Mouse (Mus musculus): ENCODE measurements at regions not wholly inside any gene's neighbourhood (a gene's known extent, or its start where the extent isn't known, plus 50 kb on each side); places are given as distances from the start of the nearest gene placed in this dataset.

DNA sequence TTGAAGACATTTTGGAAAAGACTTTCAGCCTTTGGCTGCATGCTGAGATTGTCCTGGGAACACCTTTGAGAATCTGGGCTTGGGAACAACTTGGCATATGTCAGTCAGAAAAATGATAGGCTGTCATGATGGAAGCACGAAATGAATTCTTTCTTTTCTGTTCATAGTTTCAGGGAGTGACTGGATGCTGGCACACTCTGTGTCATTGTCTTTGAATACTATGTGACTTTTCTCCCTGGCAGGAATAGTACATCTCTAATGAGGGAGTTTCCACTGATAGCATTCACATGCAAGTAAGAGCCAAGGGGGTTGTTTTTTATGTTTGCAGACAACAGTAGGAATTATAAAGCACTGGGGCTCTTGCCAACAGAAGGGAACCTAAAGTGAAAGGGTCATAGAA, 177.9 kb downstream of the Rassf9 start:
- H3K9me3 ChIP-seq = no peaks in the 10 kb centered on the region
- whole genome bisulfite sequencing = 64% methylated on average over 1 of the region's 1 CpGs
- H3K36me3 ChIP-seq = no peaks in the 10 kb centered on the region
- no peak overlapping the region for H3K27ac ChIP-seq
- H3K4me1 ChIP-seq = no peaks in the 10 kb centered on the region
- no peak overlapping the region for H3K4me2 ChIP-seq
- H3K4me3 ChIP-seq = no peak overlapping the region
- H3K9ac ChIP-seq = no peak overlapping the region
- H3K27me3 ChIP-seq = no peaks in the 10 kb centered on the region
- no peak for ATAC-seq (ENCODE audit: borderline replicate concordance, extremely low read depth, low FRiP score, low TSS enrichment)

GRCm38 (mm10) chr10:102686667-102687397, 174.8 kb downstream of the Rassf9 start:
- 66% methylated on average over 14 of the region's 14 CpGs for WGBS
- H3K36me3 ChIP-seq = no peaks in the 10 kb centered on the region
- H3K27me3 ChIP-seq = no peaks in the 10 kb centered on the region
- H3K4me2 ChIP-seq = no peak overlapping the region
- ATAC-seq (ENCODE audit: borderline replicate concordance, extremely low read depth, low FRiP score, low TSS enrichment) = no peak
- no peaks in the 10 kb centered on the region for H3K4me1 ChIP-seq
- no peak overlapping the region for H3K4me3 ChIP-seq
- no peak overlapping the region for H3K9ac ChIP-seq
- H3K27ac ChIP-seq = no peak overlapping the region
- H3K9me3 ChIP-seq = no peaks in the 10 kb centered on the region

DNA sequence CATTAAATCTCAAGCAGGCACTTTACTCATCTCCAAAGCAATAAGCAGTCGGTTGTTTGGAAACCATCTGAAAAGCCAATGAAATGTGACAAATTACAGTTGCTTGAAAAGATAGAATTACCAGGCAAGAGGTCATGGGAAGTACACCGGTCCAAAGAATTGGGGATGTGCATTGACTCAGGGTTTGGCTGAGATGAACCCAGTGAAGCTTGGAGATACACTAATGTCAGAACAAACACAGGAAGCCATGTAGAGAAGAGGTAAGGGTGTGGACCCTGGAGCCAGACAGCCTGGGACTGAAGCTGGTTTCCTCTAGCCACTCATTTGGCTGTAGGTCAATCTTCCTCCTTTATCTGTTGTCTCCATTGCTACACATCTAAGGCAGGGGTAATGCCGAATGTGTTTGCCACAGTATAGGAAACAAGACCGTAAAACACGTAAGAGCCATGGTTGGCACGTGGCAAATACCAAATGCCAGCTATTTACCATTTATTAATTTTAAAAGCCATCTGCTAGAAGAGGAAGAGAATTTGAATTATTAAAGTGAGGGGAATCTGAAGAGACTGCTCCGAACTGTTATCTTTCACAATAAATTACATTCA, 173.9 kb downstream of the Rassf9 start:
- Histone ChIP-seq H3K4me3 (no peak overlapping the region), H3K9me3 (no peaks in the 10 kb centered on the region), H3K27ac (no peak overlapping the region), H3K27me3 (no peaks in the 10 kb centered on the region), H3K4me1 (no peaks in the 10 kb centered on the region), H3K4me2 (no peak overlapping the region), H3K9ac (no peak overlapping the region), H3K36me3 (no peaks in the 10 kb centered on the region)
- 65% methylated on average over 7 of the region's 7 CpGs for WGBS
- ATAC-seq (ENCODE audit: borderline replicate concordance, extremely low read depth, low FRiP score, low TSS enrichment) = no peak

DNA sequence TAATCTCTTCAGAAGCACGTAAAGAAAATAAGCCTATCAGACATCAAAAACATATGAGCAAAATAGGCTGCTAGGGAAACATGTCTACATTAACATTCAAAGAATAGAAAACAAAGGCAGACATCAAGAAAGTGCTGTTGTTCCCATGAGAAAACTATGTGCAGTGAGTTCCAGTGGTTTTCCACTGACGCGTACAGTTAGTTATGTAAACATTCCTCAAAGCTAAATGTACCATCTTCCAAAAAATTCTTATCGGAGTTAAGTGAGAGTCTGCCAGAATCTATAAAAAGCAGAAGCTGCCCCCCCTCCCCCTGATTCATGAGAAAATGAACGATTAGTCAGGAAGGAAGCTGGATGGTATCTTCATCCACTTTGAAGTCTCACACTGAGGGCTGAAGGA, 155.3 kb downstream of the Rassf9 start:
- Histone ChIP-seq H3K27me3 (no peaks in the 10 kb centered on the region), H3K27ac (no peak overlapping the region), H3K9me3 (no peaks in the 10 kb centered on the region), H3K4me2 (no peak overlapping the region), H3K36me3 (no peaks in the 10 kb centered on the region), H3K4me3 (no peak overlapping the region), H3K9ac (no peak overlapping the region), H3K4me1 (no peaks in the 10 kb centered on the region)
- 39% methylated on average over 5 of the region's 5 CpGs for WGBS
- peak; percentile 49; the same call in 1 of the 2 replicates for ATAC-seq (ENCODE audit: borderline replicate concordance, extremely low read depth, low FRiP score, low TSS enrichment)

DNA sequence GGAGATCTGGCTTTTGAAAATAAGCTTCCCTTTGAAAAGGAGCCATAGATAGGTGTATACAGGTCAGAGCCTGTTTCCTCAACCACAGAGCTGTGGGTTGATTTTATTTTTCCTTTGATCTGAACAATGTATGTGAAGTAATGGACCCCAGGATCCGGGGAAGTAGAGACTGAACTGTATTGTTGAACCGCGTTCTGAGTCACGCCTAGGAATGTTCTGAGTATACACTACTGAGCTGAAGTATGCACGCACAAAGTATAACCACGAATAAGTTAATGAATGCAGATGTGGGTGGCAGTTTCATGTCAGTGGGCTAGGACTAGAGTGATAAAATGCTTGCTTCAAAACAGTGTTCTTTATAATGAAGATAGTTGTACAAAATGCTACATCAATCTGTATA, 147.7 kb downstream of the Rassf9 start:
- 59% methylated on average over 6 of the region's 6 CpGs for WGBS

DNA sequence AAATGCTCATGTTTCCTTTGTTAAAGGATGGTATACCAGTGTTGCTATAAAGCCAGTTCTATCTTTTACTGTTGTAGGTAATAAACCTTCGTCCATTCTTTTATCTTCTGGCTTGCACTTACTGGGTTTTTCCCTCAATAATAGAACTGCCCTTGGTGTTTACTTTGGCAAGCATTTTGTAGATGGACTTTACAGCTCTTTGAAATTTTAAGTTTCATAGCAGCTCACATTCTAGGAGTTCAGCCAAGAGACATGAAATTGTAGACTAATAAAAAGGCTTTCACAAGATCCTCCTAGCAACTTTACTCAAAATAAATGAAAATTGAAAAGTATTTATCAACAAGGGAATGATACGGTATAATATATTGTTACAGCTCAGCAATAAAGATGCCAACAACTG, 124.5 kb downstream of the Rassf9 start:
- Histone ChIP-seq H3K4me3 (no peak overlapping the region), H3K27ac (no peak overlapping the region), H3K4me1 (no peaks in the 10 kb centered on the region), H3K4me2 (no peak overlapping the region), H3K27me3 (no peaks in the 10 kb centered on the region), H3K36me3 (no peaks in the 10 kb centered on the region), H3K9ac (no peak overlapping the region), H3K9me3 (no peaks in the 10 kb centered on the region)
- 64% methylated on average over 2 of the region's 2 CpGs for WGBS
- ATAC-seq (ENCODE audit: borderline replicate concordance, extremely low read depth, low FRiP score, low TSS enrichment) = no peak

More for the DNA sequence above, 147.7 kb downstream of the Rassf9 start:
- H3K4me1 ChIP-seq = no peaks in the 10 kb centered on the region
- no peak for ATAC-seq (ENCODE audit: borderline replicate concordance, extremely low read depth, low FRiP score, low TSS enrichment)
- no peak overlapping the region for H3K9ac ChIP-seq
- H3K4me3 ChIP-seq = no peak overlapping the region
- H3K27ac ChIP-seq = no peak overlapping the region
- H3K9me3 ChIP-seq = no peaks in the 10 kb centered on the region
- H3K4me2 ChIP-seq = no peak overlapping the region
- no peaks in the 10 kb centered on the region for H3K27me3 ChIP-seq
- H3K36me3 ChIP-seq = no peaks in the 10 kb centered on the region

DNA sequence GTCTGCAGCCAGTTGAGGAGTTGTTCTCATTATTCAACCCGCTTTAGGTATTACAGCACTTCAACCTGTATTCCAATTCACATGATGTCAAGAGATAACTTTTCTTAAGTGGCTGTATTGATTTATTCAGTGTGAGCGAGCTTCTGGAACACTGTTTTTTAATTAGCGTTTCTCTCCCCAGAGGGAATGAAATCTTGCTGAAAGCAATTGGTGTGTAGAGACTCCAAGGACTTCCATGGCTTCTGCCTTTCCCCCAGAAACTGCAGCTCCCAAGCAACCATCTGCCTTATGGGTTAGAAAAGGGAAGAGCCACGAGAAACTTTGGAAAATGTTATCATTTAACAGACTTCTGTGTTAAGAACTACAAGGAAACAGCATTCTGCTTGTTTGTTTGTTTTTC, 121.4 kb downstream of the Rassf9 start:
- ATAC-seq (ENCODE audit: borderline replicate concordance, extremely low read depth, low FRiP score, low TSS enrichment) = no peak
- Histone ChIP-seq H3K36me3 (no peaks in the 10 kb centered on the region), H3K27me3 (no peaks in the 10 kb centered on the region), H3K4me2 (no peak overlapping the region), H3K4me1 (no peaks in the 10 kb centered on the region), H3K9me3 (no peaks in the 10 kb centered on the region), H3K4me3 (no peak overlapping the region), H3K27ac (no peak overlapping the region), H3K9ac (no peak overlapping the region)
- 77% methylated on average over 4 of the region's 4 CpGs for WGBS

DNA sequence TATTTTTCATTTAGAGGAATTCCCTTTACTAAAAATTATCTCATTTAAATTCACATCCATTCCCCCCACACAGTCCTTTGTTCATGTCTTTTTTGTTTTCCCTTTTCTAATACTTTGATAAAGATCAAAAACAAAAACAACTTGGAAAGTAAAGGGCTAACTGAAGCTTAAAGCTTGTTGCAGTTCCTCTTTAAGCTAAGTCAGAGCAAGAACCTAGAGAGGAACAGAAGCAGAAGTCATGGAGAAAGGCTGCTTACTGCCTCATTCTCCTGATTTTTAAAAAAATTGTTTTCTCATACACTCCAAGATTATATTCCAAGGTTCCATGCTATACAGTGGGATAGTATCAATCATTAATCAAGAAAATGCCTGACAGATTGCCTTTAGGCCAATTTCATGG, 116.6 kb downstream of the Rassf9 start:
- no peaks in the 10 kb centered on the region for H3K36me3 ChIP-seq
- H3K4me3 ChIP-seq = no peak overlapping the region
- ATAC-seq (ENCODE audit: borderline replicate concordance, extremely low read depth, low FRiP score, low TSS enrichment) = no peak
- H3K4me2 ChIP-seq = no peak overlapping the region
- H3K4me1 ChIP-seq = no peaks in the 10 kb centered on the region
- H3K9ac ChIP-seq = no peak overlapping the region
- no peaks in the 10 kb centered on the region for H3K27me3 ChIP-seq
- no peaks in the 10 kb centered on the region for H3K9me3 ChIP-seq
- H3K27ac ChIP-seq = no peak overlapping the region

- 78% methylated on average over 3 of the region's 3 CpGs for WGBS
- Histone ChIP-seq H3K4me1 (no peaks in the 10 kb centered on the region), H3K36me3 (no peaks in the 10 kb centered on the region), H3K9ac (no peak overlapping the region), H3K27ac (no peak overlapping the region), H3K27me3 (no peaks in the 10 kb centered on the region), H3K9me3 (no peaks in the 10 kb centered on the region), H3K4me2 (no peak overlapping the region), H3K4me3 (no peak overlapping the region)
- no peak for ATAC-seq (ENCODE audit: borderline replicate concordance, extremely low read depth, low FRiP score, low TSS enrichment)
Observed at GRCm38 (mm10) chr10:102623895-102624294, 111.9 kb downstream of the Rassf9 start.

GRCm38 (mm10) chr10:102622583-102623008, 110.6 kb downstream of the Rassf9 start:
- H3K27me3 ChIP-seq = no peaks in the 10 kb centered on the region
- no peak for ATAC-seq (ENCODE audit: borderline replicate concordance, extremely low read depth, low FRiP score, low TSS enrichment)
- H3K9me3 ChIP-seq = no peaks in the 10 kb centered on the region
- no peaks in the 10 kb centered on the region for H3K4me1 ChIP-seq
- H3K4me3 ChIP-seq = no peak overlapping the region
- H3K27ac ChIP-seq = no peak overlapping the region
- H3K36me3 ChIP-seq = no peaks in the 10 kb centered on the region
- no peak overlapping the region for H3K9ac ChIP-seq
- H3K4me2 ChIP-seq = no peak overlapping the region
- WGBS = 40% methylated on average over 2 of the region's 2 CpGs

DNA sequence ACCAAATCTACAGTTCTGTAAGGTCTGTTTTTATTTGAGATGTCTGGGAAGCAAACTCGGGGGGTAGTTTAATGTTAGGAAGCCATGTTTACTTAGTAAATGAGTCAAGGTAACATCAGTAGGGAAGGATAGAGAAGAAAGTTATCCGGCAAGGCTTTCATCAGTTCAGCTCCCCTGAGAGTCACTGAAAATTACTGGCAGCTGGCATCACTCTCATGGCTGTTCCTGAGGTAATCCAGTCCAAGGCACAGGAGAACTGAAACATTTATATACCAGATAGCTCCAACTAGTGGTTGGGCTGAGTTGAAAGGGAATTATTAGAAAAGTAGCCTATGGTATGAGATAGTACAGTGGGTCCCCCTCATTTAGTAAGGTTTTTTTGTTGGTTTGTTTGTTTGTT, 106.7 kb downstream of the Rassf9 start:
- Histone ChIP-seq H3K9me3 (no peaks in the 10 kb centered on the region), H3K4me3 (no peak overlapping the region), H3K36me3 (no peaks in the 10 kb centered on the region), H3K4me2 (no peak overlapping the region), H3K27ac (no peak overlapping the region), H3K4me1 (no peaks in the 10 kb centered on the region), H3K9ac (no peak overlapping the region), H3K27me3 (no peaks in the 10 kb centered on the region)
- ATAC-seq (ENCODE audit: borderline replicate concordance, extremely low read depth, low FRiP score, low TSS enrichment) = no peak
- WGBS = 60% methylated on average over 2 of the region's 2 CpGs

GRCm38 (mm10) chr10:102615962-102616595, 104.1 kb downstream of the Rassf9 start:
- no peak overlapping the region for H3K4me3 ChIP-seq
- no peak overlapping the region for H3K4me2 ChIP-seq
- H3K9ac ChIP-seq = no peak overlapping the region
- 79% methylated on average over 10 of the region's 10 CpGs for WGBS
- no peak for ATAC-seq (ENCODE audit: borderline replicate concordance, extremely low read depth, low FRiP score, low TSS enrichment)
- H3K27me3 ChIP-seq = no peaks in the 10 kb centered on the region
- H3K27ac ChIP-seq = no peak overlapping the region
- H3K9me3 ChIP-seq = no peaks in the 10 kb centered on the region
- no peaks in the 10 kb centered on the region for H3K36me3 ChIP-seq
- no peaks in the 10 kb centered on the region for H3K4me1 ChIP-seq

All from lung, embryonic 15.5 days (tissue).